Mouse (Mus musculus) forebrain, postnatal 0 days (tissue): ENCODE measurements at regions not wholly inside any gene's neighbourhood (a gene's known extent, or its start where the extent isn't known, plus 50 kb on each side); places are given as distances from the start of the nearest gene placed in this dataset.

Experiments used
- ATAC-seq: fragments of 200-750 bp; cut with Nextera tagmentation; 2 replicates; pipeline ENCODE4 v1.8.0; 2017; ENCODE audit warnings: mild to moderate bottlenecking, moderate library complexity
- DNase-seq: peaks from one replicate; pipeline ENCODE4 v3.0.0-alpha.2; 2015
- H3K27ac ChIP-seq: fragments of 300-500 bp; sonication (generic); 2 replicates; pipeline ENCODE4 v1.5.1; 2014; ENCODE audit warnings: low read depth, mild to moderate bottlenecking, antibody characterized with exemption, low read length, moderate library complexity, mixed read lengths
- H3K27me3 ChIP-seq: fragments of 300-500 bp; sonication (generic); 2 replicates; pipeline ENCODE4 v1.6.1; 2014; ENCODE audit warnings: mild to moderate bottlenecking, low read length, mixed read lengths; ENCODE audit not compliant: insufficient read depth
- H3K36me3 ChIP-seq: fragments of 300-500 bp; sonication (generic); 2 replicates; pipeline ENCODE4 v1.6.1; 2014; ENCODE audit warnings: mild to moderate bottlenecking, moderate library complexity; ENCODE audit not compliant: insufficient read depth
- H3K4me1 ChIP-seq: fragments of 300-500 bp; sonication (generic); 2 replicates; pipeline ENCODE4 v1.6.1; 2014; ENCODE audit warnings: antibody characterized with exemption; ENCODE audit not compliant: insufficient read depth
- H3K4me2 ChIP-seq: fragments of 300-500 bp; sonication (generic); 2 replicates; pipeline ENCODE4 v1.6.1; 2014; ENCODE audit warnings: low read depth, mild to moderate bottlenecking, moderate library complexity
- H3K4me3 ChIP-seq: fragments of 300-500 bp; sonication (generic); 2 replicates; pipeline ENCODE4 v1.5.1; 2014; ENCODE audit warnings: low read depth, low read length, mixed read lengths
- H3K9ac ChIP-seq: fragments of 300-500 bp; sonication (generic); 2 replicates; pipeline ENCODE4 v1.6.1; 2014; ENCODE audit warnings: mild to moderate bottlenecking
- H3K9me3 ChIP-seq: fragments of 300-500 bp; sonication (generic); 2 replicates; pipeline ENCODE4 v1.6.1; 2016; ENCODE audit warnings: low read length
- CTCF ChIP-seq: sonication (generic); IDR thresholded peaks from 2 replicates; pipeline ENCODE4 v1.5.1; 2016; ENCODE audit warnings: antibody characterized with exemption, control low read depth, low read depth
- WGBS: fragments of 180-500 bp; shearing (Covaris S2); extraction: QIAGEN DNeasy Blood & Tissue Kit; methylation state at CpG from one replicate; pipeline ENCODE4 v1.1.7; 2014; 5-methylcytosine and 5-hydroxymethylcytosine counted together

- no peak overlapping the region for H3K27ac ChIP-seq
- H3K36me3 ChIP-seq, result no peaks in the 10 kb centered on the region
- DNase-seq (no peak), ATAC-seq (no peak)
- H3K9ac ChIP-seq, result no peak overlapping the region
- TF ChIP-seq CTCF, result no peak
- no peaks in the 10 kb centered on the region for H3K4me1 ChIP-seq
- H3K9me3 ChIP-seq, result no peaks in the 10 kb centered on the region
- WGBS, result 80% methylated on average over 6 of the region's 6 CpGs
- no peak overlapping the region for H3K4me2 ChIP-seq
- no peaks in the 10 kb centered on the region for H3K27me3 ChIP-seq
- H3K4me3 ChIP-seq, result no peak overlapping the region
Measured at GRCm38 (mm10) chr11:31746488-31746887, 74.8 kb upstream of the Bod1 start.

- Histone ChIP-seq H3K27me3 (no peaks in the 10 kb centered on the region), H3K4me3 (no peak overlapping the region), H3K27ac (no peak overlapping the region), H3K4me2 (no peak overlapping the region), H3K9ac (no peak overlapping the region), H3K9me3 (no peaks in the 10 kb centered on the region), H3K36me3 (no peaks in the 10 kb centered on the region), H3K4me1 (no peaks in the 10 kb centered on the region)
- no peak for TF ChIP-seq CTCF
- DNase-seq, result no peak
- ATAC-seq, result no peak
- 92% methylated on average over 8 of the region's 8 CpGs for WGBS
Measured at GRCm38 (mm10) chr11:31746939-31747338, 75.3 kb upstream of the Bod1 start.

- Histone ChIP-seq H3K9ac (no peak overlapping the region), H3K27ac (no peak overlapping the region), H3K4me2 (no peak overlapping the region), H3K4me1 (no peaks in the 10 kb centered on the region), H3K4me3 (no peak overlapping the region), H3K36me3 (no peaks in the 10 kb centered on the region), H3K27me3 (no peaks in the 10 kb centered on the region), H3K9me3 (no peaks in the 10 kb centered on the region)
- ATAC-seq, result no peak
- DNase-seq, result no peak
- 72% methylated on average over 5 of the region's 5 CpGs for WGBS
- no peak for TF ChIP-seq CTCF
Measured at GRCm38 (mm10) chr11:31748275-31748815, 76.7 kb upstream of the Bod1 start.

- Histone ChIP-seq H3K9me3 (no peaks in the 10 kb centered on the region), H3K9ac (no peak overlapping the region), H3K4me1 (no peaks in the 10 kb centered on the region), H3K36me3 (no peaks in the 10 kb centered on the region), H3K4me2 (no peak overlapping the region), H3K27ac (no peak overlapping the region), H3K4me3 (no peak overlapping the region), H3K27me3 (no peaks in the 10 kb centered on the region)
- DNase-seq (no peak), ATAC-seq (no peak)
- WGBS, result 83% methylated on average over 1 of the region's 1 CpGs
- TF ChIP-seq CTCF, result no peak
Measured at GRCm38 (mm10) chr11:31751274-31751673, 79.6 kb upstream of the Bod1 start.

GRCm38 (mm10) chr11:31753211-31753610, 81.5 kb upstream of the Bod1 start:
- H3K4me1 ChIP-seq, result no peaks in the 10 kb centered on the region
- DNase-seq, result no peak
- no peak overlapping the region for H3K4me3 ChIP-seq
- peak; percentile 25 for ATAC-seq
- H3K27ac ChIP-seq, result peak overlapping the region; percentile 60
- no peaks in the 10 kb centered on the region for H3K36me3 ChIP-seq
- H3K9ac ChIP-seq, result no peak overlapping the region
- no peak for TF ChIP-seq CTCF
- no peaks in the 10 kb centered on the region for H3K27me3 ChIP-seq
- WGBS, result 88% methylated on average over 3 of the region's 3 CpGs
- H3K9me3 ChIP-seq, result no peaks in the 10 kb centered on the region
- no peak overlapping the region for H3K4me2 ChIP-seq

GRCm38 (mm10) chr11:31753711-31754161, 82.1 kb upstream of the Bod1 start:
- no peaks in the 10 kb centered on the region for H3K36me3 ChIP-seq
- peak; percentile 89 for ATAC-seq
- H3K9me3 ChIP-seq, result no peaks in the 10 kb centered on the region
- no peak for TF ChIP-seq CTCF
- no peak overlapping the region for H3K9ac ChIP-seq
- no peak overlapping the region for H3K4me3 ChIP-seq
- peak; percentile 58 for DNase-seq
- WGBS, result 33% methylated on average over 5 of the region's 5 CpGs
- H3K4me1 ChIP-seq, result no peaks in the 10 kb centered on the region
- H3K4me2 ChIP-seq, result no peak overlapping the region
- peak overlapping the region; percentile 60 for H3K27ac ChIP-seq
- no peaks in the 10 kb centered on the region for H3K27me3 ChIP-seq

- Histone ChIP-seq H3K4me2 (no peak overlapping the region), H3K9ac (no peak overlapping the region), H3K36me3 (no peaks in the 10 kb centered on the region), H3K27ac (peak overlapping the region; percentile 60), H3K27me3 (no peaks in the 10 kb centered on the region), H3K4me1 (0 out of 2 replicates have a peak, but pooled peaks cover 4% of the 10 kb centered on the region), H3K4me3 (no peak overlapping the region), H3K9me3 (no peaks in the 10 kb centered on the region)
- TF ChIP-seq CTCF, result no peak
- DNase-seq (no peak), ATAC-seq (no peak)
- WGBS, result 54% methylated on average over 4 of the region's 4 CpGs
Measured at GRCm38 (mm10) chr11:31754416-31754815, 82.7 kb upstream of the Bod1 start.

- no peak for ATAC-seq
- H3K4me3 ChIP-seq, result no peak overlapping the region
- WGBS, result 33% methylated on average over 3 of the region's 3 CpGs
Measured at GRCm38 (mm10) chr11:31755858-31756257, 84.2 kb upstream of the Bod1 start.

More at GRCm38 (mm10) chr11:31755858-31756257, 84.2 kb upstream of the Bod1 start:
- H3K9ac ChIP-seq, result no peak overlapping the region
- H3K36me3 ChIP-seq, result no peaks in the 10 kb centered on the region
- H3K4me2 ChIP-seq, result no peak overlapping the region
- no peak overlapping the region for H3K27ac ChIP-seq
- H3K4me1 ChIP-seq, result peaks cover 15% of the 10 kb centered on the region
- H3K27me3 ChIP-seq, result no peaks in the 10 kb centered on the region
- no peak for TF ChIP-seq CTCF
- no peaks in the 10 kb centered on the region for H3K9me3 ChIP-seq
- DNase-seq, result no peak
